Mouse (Mus musculus) heart, adult 2 months (tissue): ENCODE measurements around the gene Pomgnt1. TPM values are rescaled to one million over a fixed set of nuclear protein-coding genes. Genes with fewer than 3 reads are reported as not detected.

Experiments used
- DNase-seq, 2 experiments: peaks; one replicate each; pipeline ENCODE4 v3.0.0; 2021
- H3K27ac ChIP-seq: fragments of 200-600 bp; 2 replicates; pipeline ENCODE4 v1.8.1; 2022
- H3K27me3 ChIP-seq: fragments of 200-500 bp; 2 replicates; pipeline ENCODE4 v1.6.1; 2012; ENCODE audit warnings: mild to moderate bottlenecking, low read length, inconsistent platforms, mixed read lengths; ENCODE audit not compliant: control insufficient read depth, insufficient read depth
- H3K36me3 ChIP-seq: fragments of 200-500 bp; 2 replicates; pipeline ENCODE4 v1.6.1; 2012; ENCODE audit warnings: low read length, inconsistent platforms; ENCODE audit not compliant: control insufficient read depth, insufficient read depth
- H3K4me1 ChIP-seq: fragments of 200-500 bp; 2 replicates; pipeline ENCODE4 v1.6.1; 2011; ENCODE audit warnings: low read length; ENCODE audit not compliant: control insufficient read depth, insufficient read depth
- H3K4me3 ChIP-seq: fragments of 200-600 bp; 2 replicates; pipeline ENCODE4 v1.8.1; 2022
- H3K79me2 ChIP-seq: fragments of 200-500 bp; replicated peaks from 2 replicates; pipeline ENCODE4 v1.6.1; 2012; ENCODE audit warnings: mild to moderate bottlenecking, inconsistent platforms, low read length, moderate library complexity, mixed read lengths; ENCODE audit not compliant: control insufficient read depth, insufficient read depth
- H3K9ac ChIP-seq: fragments of 200-500 bp; 2 replicates; pipeline ENCODE4 v1.6.1; 2012; ENCODE audit warnings: low read depth, mild to moderate bottlenecking, control low read depth, inconsistent platforms, low read length, mixed read lengths
- CTCF ChIP-seq: fragments of 200-600 bp; IDR thresholded peaks from 2 replicates; pipeline ENCODE4 v1.8.1; 2022; ENCODE audit warnings: antibody characterized with exemption, mild to moderate bottlenecking, moderate library complexity
- EP300 ChIP-seq: fragments of 200-500 bp; IDR thresholded peaks from 2 replicates; pipeline ENCODE4 v1.6.1; 2011; ENCODE audit warnings: low read depth, low read length, control low read depth; ENCODE audit not compliant: insufficient read depth
- POLR2A ChIP-seq: fragments of 200-500 bp; IDR thresholded peaks from 2 replicates; pipeline ENCODE4 v1.6.1; 2011; ENCODE audit warnings: mild to moderate bottlenecking, low read depth, low read length, control low read depth; ENCODE audit not compliant: insufficient read depth
- WGBS: fragments of 180-500 bp; shearing (Covaris S2); methylation state at CpG from one replicate; pipeline ENCODE4 v1.1.7; 2018; 5-methylcytosine and 5-hydroxymethylcytosine counted together
- intact Hi-C: fragments of 180-260 bp; cut with DNase I; formaldehyde crosslinking; loops from one replicate; pipeline ENCODE4 v1.15.1; 2025
- polyA plus RNA-seq: library from polyadenylated mRNA; depleted of rRNA; stranded (reverse); fragments of >200 nt; gene quantifications from 2 replicates; pipeline ENCODE4 v1.2.3, GENCODE M21; 2012
- total RNA-seq, 2 experiments: library from RNA; stranded (reverse); gene quantifications; 2 replicates each; pipeline ENCODE4 v1.2.3; 2021

The Pomgnt1 gene
- total and polyA plus RNA-seq, 3 experiments = 44.4 to 59.5 (median 52.7) TPM

DNA sequence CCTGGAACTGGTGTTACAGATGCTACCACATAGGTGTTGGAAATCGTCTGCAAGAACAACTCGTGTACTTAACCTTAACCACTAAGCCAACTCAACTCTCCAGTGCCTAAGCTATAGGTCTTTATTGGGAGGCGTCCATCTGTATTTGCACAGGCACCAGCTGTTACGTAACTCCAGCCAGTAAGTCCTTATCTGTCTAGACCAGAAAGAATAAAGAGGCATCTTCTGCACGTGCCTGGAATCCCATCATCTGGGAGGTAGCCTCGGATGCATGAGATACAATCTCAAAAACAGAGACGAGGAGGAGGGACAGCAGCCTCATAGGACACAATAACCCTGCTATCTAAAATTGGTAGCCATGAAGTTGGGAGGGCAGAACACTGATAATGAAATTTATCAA is 22.7 kb upstream of the Pomgnt1 start:
- 76% methylated on average over 7 of the region's 7 CpGs for WGBS
- no peaks in the 10 kb centered on the region; the same call in 1 of the 2 replicates for H3K36me3 ChIP-seq
- intact Hi-C loops = no loop called here

DNA sequence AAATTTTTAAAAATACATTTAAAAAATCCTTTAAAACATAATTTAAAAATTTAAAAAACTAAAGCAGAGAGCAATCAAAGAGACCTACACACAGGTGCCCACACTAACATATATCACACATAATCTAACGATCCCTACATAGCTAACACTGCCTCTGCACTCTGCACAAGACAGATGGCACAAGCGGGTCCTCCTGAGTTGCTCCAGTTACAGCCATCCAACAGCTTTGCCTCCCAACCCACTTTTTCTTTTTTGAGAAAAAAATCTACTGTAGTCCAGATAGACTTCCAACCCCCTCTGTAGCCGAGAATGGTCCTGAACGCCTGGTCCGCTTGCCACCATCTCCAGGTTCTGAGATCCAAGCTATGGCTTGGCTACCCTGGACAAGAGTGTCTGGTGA is 18.4 kb upstream of the Pomgnt1 start:
- intact Hi-C loops = no loop called here
- H3K4me1 ChIP-seq = no peaks in the 10 kb centered on the region
- no peaks in the 10 kb centered on the region for H3K79me2 ChIP-seq
- H3K4me3 ChIP-seq = no peak overlapping the region
- H3K27ac ChIP-seq = no peak overlapping the region
- H3K27me3 ChIP-seq = no peaks in the 10 kb centered on the region
- 96% methylated on average over 5 of the region's 5 CpGs for WGBS
- TF ChIP-seq CTCF (no peak), POLR2A (no peak), EP300 (no peak)
- H3K36me3 ChIP-seq = no peaks in the 10 kb centered on the region
- H3K9ac ChIP-seq = no peak overlapping the region
- no peak for DNase-seq

More for the DNA sequence above, 22.7 kb upstream of the Pomgnt1 start:
- Histone ChIP-seq H3K79me2 (no peaks in the 10 kb centered on the region), H3K9ac (no peak overlapping the region), H3K27ac (no peak overlapping the region), H3K4me3 (no peak overlapping the region), H3K4me1 (no peaks in the 10 kb centered on the region), H3K27me3 (no peaks in the 10 kb centered on the region)
- DNase-seq = no peak
- TF ChIP-seq CTCF (no peak), EP300 (no peak)

DNA sequence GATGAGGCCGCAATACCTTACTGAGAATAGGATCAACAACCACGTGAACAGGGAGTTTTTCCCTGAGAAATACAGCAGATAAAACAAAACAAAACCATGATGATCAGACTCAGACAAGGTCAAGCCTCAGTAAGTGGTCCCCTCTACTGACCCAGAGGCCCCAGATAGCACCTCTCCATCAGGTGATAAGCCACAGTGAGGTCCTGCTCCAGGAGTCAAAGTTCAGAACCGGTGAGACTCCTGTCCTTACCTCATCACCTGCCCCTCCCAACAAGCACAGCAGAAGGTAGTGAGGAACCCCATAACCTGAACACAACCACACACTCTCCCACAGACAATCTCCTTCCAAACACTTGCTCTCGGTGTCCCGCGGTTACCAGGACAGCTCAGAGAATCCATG is 12.9 kb upstream of the Pomgnt1 start:
- intact Hi-C loops = no loop called here
- 90% methylated on average over 6 of the region's 6 CpGs for WGBS
- Histone ChIP-seq H3K27ac (no peak overlapping the region), H3K27me3 (no peaks in the 10 kb centered on the region), H3K4me1 (no peaks in the 10 kb centered on the region), H3K79me2 (no peaks in the 10 kb centered on the region), H3K4me3 (no peak overlapping the region), H3K36me3 (no peaks in the 10 kb centered on the region), H3K9ac (no peak overlapping the region)
- TF ChIP-seq POLR2A (no peak), CTCF (no peak), EP300 (no peak)
- no peak for DNase-seq

DNA sequence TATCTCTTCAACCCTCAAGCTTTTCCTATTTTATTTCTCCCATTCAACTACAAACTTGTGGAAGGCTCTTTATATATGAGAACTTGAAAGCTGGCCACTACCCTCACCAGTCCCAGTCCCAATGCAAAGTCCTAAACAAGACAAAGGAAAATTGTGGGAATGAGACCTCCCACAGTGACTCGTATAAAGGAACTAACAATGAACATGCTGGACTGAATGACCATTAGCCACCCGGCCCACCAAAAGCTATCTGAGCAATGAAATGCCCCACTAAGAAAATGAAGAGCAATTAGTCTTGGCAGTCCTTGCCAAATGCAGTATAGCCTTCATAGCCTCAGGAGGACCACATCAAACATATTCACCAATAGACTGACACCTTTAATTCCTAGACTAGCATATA is 12.2 kb upstream of the Pomgnt1 start:
- intact Hi-C loops = no loop called here
- no peak overlapping the region for H3K9ac ChIP-seq
- no peak for TF ChIP-seq CTCF
- no peak for TF ChIP-seq POLR2A
- no peak for TF ChIP-seq EP300
- no peaks in the 10 kb centered on the region for H3K36me3 ChIP-seq
- no peaks in the 10 kb centered on the region for H3K27me3 ChIP-seq
- H3K27ac ChIP-seq = no peak overlapping the region
- H3K4me3 ChIP-seq = no peak overlapping the region
- 84% methylated on average over 2 of the region's 2 CpGs for WGBS
- H3K4me1 ChIP-seq = no peaks in the 10 kb centered on the region
- DNase-seq = no peak
- H3K79me2 ChIP-seq = no peaks in the 10 kb centered on the region

DNA sequence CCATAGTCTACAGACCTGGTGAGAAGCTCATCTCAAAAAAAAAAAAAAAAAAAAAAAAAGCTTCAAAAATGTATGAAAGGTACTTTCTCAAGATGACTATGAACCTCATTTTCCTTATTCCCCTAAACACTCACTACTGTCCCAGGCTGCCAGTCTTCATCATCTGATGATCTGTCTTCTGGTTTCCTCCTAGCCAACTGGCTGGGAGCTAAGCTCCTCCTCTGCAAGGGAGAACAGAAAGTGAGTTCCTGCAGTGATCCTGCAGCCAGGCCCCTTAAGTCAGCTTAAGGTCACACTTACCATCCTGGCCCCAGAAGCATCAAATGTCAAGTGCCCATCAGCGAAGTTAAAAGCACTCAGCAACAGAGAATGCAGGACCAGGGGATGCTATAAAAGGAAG is 878 bp upstream of the Pomgnt1 start:
- peaks cover 1% of the 10 kb centered on the region; the same call in 1 of the 2 replicates for H3K4me1 ChIP-seq
- H3K9ac ChIP-seq = no peak overlapping the region
- intact Hi-C loops = no loop called here
- WGBS = 0% methylated on average over 1 of the region's 1 CpGs
- H3K36me3 ChIP-seq = no peaks in the 10 kb centered on the region
- no peaks in the 10 kb centered on the region for H3K79me2 ChIP-seq
- TF ChIP-seq EP300 (no peak), CTCF (no peak), POLR2A (no peak)
- no peak for DNase-seq
- no peak overlapping the region for H3K4me3 ChIP-seq
- no peak overlapping the region for H3K27ac ChIP-seq
- H3K27me3 ChIP-seq = no peaks in the 10 kb centered on the region

DNA sequence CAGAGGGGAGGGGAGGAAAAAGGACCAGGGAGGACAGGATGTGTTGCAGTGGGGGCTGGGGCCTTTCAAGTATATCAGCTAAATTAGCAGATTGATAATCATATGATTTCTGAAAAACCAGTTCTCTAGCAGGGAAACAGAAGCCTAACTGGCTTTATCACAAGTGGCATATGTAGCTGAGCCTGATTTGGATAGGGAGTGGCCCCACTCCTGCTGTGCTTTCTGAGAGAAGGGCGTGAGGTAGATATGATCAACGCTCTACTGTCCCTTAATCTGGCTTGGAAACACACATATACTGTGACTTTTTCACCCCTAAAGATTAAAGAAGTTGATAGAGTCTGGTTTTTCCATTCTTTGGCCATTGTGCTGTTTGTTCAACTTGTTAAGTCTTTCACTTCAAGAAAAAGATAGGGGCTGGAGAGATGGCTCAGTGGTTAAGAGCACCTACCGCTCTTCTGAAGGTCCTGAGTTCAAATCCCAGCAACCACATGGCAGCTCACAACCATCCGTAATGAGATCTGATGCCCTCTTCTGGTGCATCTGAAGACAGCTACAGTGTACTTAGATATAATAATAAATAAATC is 2.3 kb downstream of the Pomgnt1 start:
- WGBS = 92% methylated on average over 4 of the region's 4 CpGs

More for the DNA sequence above, 2.3 kb downstream of the Pomgnt1 start:
- no peak for DNase-seq
- no peak for TF ChIP-seq CTCF
- no peak for TF ChIP-seq POLR2A
- no peak for TF ChIP-seq EP300
- intact Hi-C loops = no loop called here
- Histone ChIP-seq H3K4me1 (peaks cover 1% of the 10 kb centered on the region; the same call in 1 of the 2 replicates), H3K79me2 (no peaks in the 10 kb centered on the region), H3K27me3 (no peaks in the 10 kb centered on the region), H3K4me3 (no peak overlapping the region), H3K27ac (no peak overlapping the region), H3K9ac (no peak overlapping the region), H3K36me3 (no peaks in the 10 kb centered on the region)
